ENCODE assay signal across 9 mouse cellular contexts in the genomic region with DNA sequence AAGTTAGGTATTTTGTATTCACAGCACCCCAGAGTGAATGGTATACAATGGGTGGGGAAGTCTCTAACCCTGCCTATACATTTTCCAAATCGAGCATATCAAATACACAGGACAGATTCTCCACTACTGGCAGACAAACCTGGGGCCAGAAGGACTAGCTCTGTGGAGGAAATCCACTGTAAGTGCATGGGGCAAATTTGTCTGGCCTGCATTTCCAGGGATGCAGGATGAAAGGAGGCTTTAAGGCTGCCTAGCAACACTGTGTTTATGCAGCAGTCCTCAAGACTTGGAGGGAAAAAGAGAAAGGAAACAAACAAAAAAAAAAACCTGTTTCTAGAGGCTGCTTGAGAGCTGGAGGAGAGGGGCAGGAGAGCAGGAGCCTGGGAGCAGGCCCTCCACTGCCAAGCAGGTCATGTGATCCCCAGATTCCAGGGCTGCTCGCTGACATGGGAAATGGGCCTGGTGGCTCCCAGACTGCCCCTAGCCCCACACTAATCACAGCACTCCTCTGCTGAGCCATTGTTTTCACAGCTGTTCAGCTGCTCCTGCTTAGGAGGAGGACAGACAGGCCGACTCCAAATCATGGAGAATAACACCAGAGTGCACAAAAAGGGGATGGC.
DNase-seq lines count a peak whose midpoint lies in the region; ATAC-seq and TF ChIP-seq lines count a peak whose summit lies in the region.
"Had no signal": no experiment of that assay in that cellular context is flagged by ENCODE, and none has a peak within 500 bp of the region (broad histone marks: within the 10 kb centered on the region; RNA-seq: fewer than 3 reads in every experiment).

No protein-coding gene starts in this region.

- H3K9me3 ChIP-seq in hindbrain, embryonic 14.5 days (ENCODE audit: control insufficient read depth, low read length), result no peaks in the 10 kb centered on the region
- H3K9me3 ChIP-seq in midbrain, postnatal 0 days (ENCODE audit: low read length), result no peaks in the 10 kb centered on the region

- no peak for TF ChIP-seq CTCF in midbrain, postnatal 0 days (IDR thresholded peaks at IDR 0.05)
- TF ChIP-seq CTCF in thymus, adult 2 months (IDR thresholded peaks at IDR 0.05; ENCODE audit: borderline replicate concordance, control insufficient read depth, extremely low read depth, insufficient read depth, low read length, poor library complexity), result no peak

- H3K4me2 ChIP-seq in hindbrain, embryonic 14.5 days (replicated peaks), result no peak overlapping the region
- H3K4me2 ChIP-seq in midbrain, postnatal 0 days (ENCODE audit: low read depth, low read length, poor library complexity, severe bottlenecking), result no peak overlapping the region

- 7% methylated on average over 3 of the region's 3 CpGs for WGBS in hindbrain, embryonic 14.5 days
- 7% methylated on average over 3 of the region's 3 CpGs for WGBS in midbrain, postnatal 0 days
- 78% methylated on average over 3 of the region's 3 CpGs for WGBS in thymus, adult 2 months

- H3K36me3 ChIP-seq in hindbrain, embryonic 14.5 days (replicated peaks; ENCODE audit: control insufficient read depth, insufficient read depth), result no peaks in the 10 kb centered on the region
- no peaks in the 10 kb centered on the region for H3K36me3 ChIP-seq in midbrain, postnatal 0 days (ENCODE audit: insufficient read depth, low read length)
- H3K36me3 ChIP-seq in thymus, adult 2 months (ENCODE audit: control insufficient read depth, insufficient read depth, low read length), result no peaks in the 10 kb centered on the region

- H3K27me3 ChIP-seq in hindbrain, embryonic 14.5 days (ENCODE audit: control insufficient read depth, insufficient read depth, low read length), result no peaks in the 10 kb centered on the region
- no peaks in the 10 kb centered on the region for H3K27me3 ChIP-seq in midbrain, postnatal 0 days (ENCODE audit: insufficient read depth, low read length)
- H3K27me3 ChIP-seq in thymus, adult 2 months (ENCODE audit: control insufficient read depth, insufficient read depth, low read length), result no peaks in the 10 kb centered on the region
- H3K27me3 ChIP-seq: Patski had no signal

- TF ChIP-seq POLR2A in thymus, adult 2 months (IDR thresholded peaks at IDR 0.05; ENCODE audit: control insufficient read depth, extremely low read depth, insufficient read depth, low read length, poor library complexity), result no peak

- peak; percentile 30 for DNase-seq in ovary, adult 18-20 months (ENCODE audit: low spot score)
- no peak for DNase-seq in ovary, postnatal 10 days (ENCODE audit: low spot score)
- peak; percentile 18 to 24 for DNase-seq in frontal cortex, postnatal 36 days (ENCODE audit: low spot score in 2 of 2)
- DNase-seq in hindbrain, embryonic 14.5 days (ENCODE audit: low spot score), result peak; percentile 53
- peak; percentile 24 to 32 for DNase-seq in left cerebral cortex, postnatal 25 days (ENCODE audit: low spot score in 2 of 2)
- peak; percentile 74 for DNase-seq in midbrain, postnatal 0 days (ENCODE audit: low spot score)
- DNase-seq in thymus, adult 2 months, result no peak

- intact Hi-C loops in left cerebral cortex, postnatal 25 days (cut with DNase I), result no loop called here

- ATAC-seq in hindbrain, embryonic 14.5 days (ENCODE audit: low FRiP score), result peak; percentile 97
- ATAC-seq in midbrain, postnatal 0 days (ENCODE audit: low FRiP score), result peak; percentile 85
- ATAC-seq in activated CD4-positive, CD25-positive, alpha-beta regulatory T cell, adult 4 months, result no peak
- ATAC-seq: Patski had no signal

- no peak overlapping the region for H3K9ac ChIP-seq in hindbrain, embryonic 14.5 days
- no peak overlapping the region for H3K9ac ChIP-seq in midbrain, postnatal 0 days (replicated peaks; ENCODE audit: low read length, poor library complexity, severe bottlenecking)

- peaks cover 5% of the 10 kb centered on the region; the same call in 1 of the 2 replicates for H3K4me1 ChIP-seq in hindbrain, embryonic 14.5 days (replicated peaks; ENCODE audit: control insufficient read depth, insufficient read depth, low read length)
- no peaks in the 10 kb centered on the region for H3K4me1 ChIP-seq in midbrain, postnatal 0 days (ENCODE audit: insufficient read depth, low read length)
- no peaks in the 10 kb centered on the region for H3K4me1 ChIP-seq in thymus, adult 2 months (replicated peaks; ENCODE audit: control insufficient read depth, insufficient read depth, low read length)

- H3K4me3 ChIP-seq in hindbrain, embryonic 14.5 days (replicated peaks; ENCODE audit: low read length), result no peak overlapping the region
- H3K4me3 ChIP-seq in midbrain, postnatal 0 days (ENCODE audit: low read depth, low read length), result no peak overlapping the region
- H3K4me3 ChIP-seq in thymus, adult 2 months (ENCODE audit: control insufficient read depth, insufficient read depth, low read length), result no peak overlapping the region

- H3K27ac ChIP-seq in hindbrain, embryonic 14.5 days, result peak overlapping the region; percentile 9
- H3K27ac ChIP-seq in midbrain, postnatal 0 days (ENCODE audit: low read depth, low read length), result peak overlapping the region; percentile 49
- no peak overlapping the region for H3K27ac ChIP-seq in thymus, adult 2 months (ENCODE audit: control insufficient read depth, insufficient read depth, low read length)

Comparison
In these comparisons a context has a peak if more than half of its experiments do, and no peak if none do; other contexts are left out.
1. DNase-seq: peak in ovary, adult 18-20 months (single experiment), frontal cortex, postnatal 36 days (2 of 2), hindbrain, embryonic 14.5 days (single experiment), left cerebral cortex, postnatal 25 days (2 of 2) and midbrain, postnatal 0 days (single experiment); none in ovary, postnatal 10 days (single experiment) and thymus, adult 2 months (single experiment).